Mouse (Mus musculus): ENCODE measurements around the gene Slc25a3. TPM values are rescaled to one million over a fixed set of nuclear protein-coding genes. Genes with fewer than 3 reads are reported as not detected.
A peak's percentile ranks its signal among the peaks of the same experiment; 100 is the strongest.

The Slc25a3 gene
- total RNA-seq, 2 experiments from 2014 or later, result 546 TPM

DNA sequence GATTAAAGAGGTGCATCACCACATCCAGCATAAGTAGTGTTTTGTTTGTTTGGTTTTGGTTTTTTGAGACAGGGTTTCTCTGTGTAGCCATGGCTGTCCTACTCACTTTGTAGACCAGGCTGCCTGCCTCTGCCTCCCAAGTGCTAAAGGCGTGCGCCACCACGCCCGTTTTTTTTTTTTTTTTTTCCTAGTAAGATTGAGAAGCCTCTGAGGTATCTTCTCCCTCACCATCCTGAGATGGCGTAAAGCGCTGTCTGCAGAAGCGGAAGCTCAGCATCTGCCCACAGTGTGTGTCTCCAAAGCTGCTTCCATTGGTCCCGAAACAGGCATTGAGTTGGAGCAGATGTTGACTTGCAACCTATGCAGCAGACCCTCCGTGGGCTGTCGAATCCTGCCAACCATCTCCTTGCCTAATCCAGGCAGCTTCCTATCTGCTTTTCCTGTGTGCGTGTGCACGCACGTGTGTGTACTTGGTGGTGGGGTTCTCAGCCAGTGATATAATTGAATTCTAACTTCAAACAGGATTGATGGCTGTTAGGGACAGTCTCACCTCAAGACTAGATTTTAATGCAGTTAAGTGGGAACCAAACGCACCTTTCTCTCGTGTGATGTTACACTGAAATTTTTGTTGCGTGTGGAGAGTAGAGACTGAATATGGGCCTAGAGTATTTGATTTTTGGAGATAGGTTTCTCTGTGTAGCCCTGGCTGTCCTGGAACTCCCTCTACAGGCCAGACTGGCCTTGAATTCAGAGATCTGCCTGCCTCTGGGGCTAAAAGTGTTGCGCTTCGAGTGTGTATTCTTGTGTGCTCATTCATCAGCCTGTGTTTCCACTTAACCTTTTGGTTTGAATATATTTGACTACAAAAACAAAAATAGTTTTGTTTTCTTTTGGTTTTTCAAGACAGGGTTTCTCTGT, 19.7 kb upstream of the Slc25a3 start:
- intact Hi-C loops (cut with DNase I), result loop anchor here (2.0 kb wide), 1 partner anchor 71 kb away; no protein-coding TSS in a partner anchor
- DNase-seq (ENCODE audit: low spot score in 2 of 2), result no peak

DNA sequence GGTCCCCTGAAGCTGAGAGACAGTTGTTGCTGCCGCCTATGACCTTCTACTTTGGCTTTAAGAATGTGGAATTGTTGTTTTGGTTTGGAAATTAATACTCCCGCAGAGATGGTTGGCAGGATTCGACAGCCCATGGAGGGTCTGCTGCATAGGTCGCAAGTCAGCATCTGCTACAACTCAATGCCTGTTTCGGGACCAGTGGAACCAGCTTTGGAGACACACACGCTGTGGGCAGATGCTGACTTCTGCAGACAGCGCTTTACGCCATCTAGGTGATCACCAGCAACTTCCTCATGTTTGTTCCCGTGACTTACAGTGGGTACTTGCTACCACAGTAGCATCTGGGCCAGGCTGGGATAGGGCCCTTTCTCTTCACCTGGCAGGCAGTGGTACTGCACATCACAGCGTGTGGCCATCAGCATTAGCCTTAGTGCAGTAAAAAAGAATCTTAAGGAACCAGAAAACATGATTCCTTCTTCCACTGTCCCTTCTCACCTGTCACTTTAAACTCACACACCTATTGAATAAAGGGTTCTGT, 18.9 kb upstream of the Slc25a3 start:
- no peak for DNase-seq (ENCODE audit: low spot score in 2 of 2)
- intact Hi-C loops (cut with DNase I), result loop anchor here (2.0 kb wide), 1 partner anchor 70 kb away; no protein-coding TSS in a partner anchor

- intact Hi-C loops (cut with DNase I), result no loop called here
- DNase-seq (ENCODE audit: low spot score in 2 of 2), result peak in 1 of 2 experiments; percentile 38
These were observed 17.7 kb upstream of the Slc25a3 start for GRCm38 (mm10) chr10:91141564-91141963.

- DNase-seq (ENCODE audit: low spot score in 2 of 2), result no peak
- intact Hi-C loops (cut with DNase I), result no loop called here
These were observed 15.4 kb upstream of the Slc25a3 start for GRCm38 (mm10) chr10:91139148-91139766.

GRCm38 (mm10) chr10:91138317-91138716, 14.5 kb upstream of the Slc25a3 start:
- no peak for DNase-seq (ENCODE audit: low spot score in 2 of 2)
- intact Hi-C loops (cut with DNase I), result no loop called here

DNA sequence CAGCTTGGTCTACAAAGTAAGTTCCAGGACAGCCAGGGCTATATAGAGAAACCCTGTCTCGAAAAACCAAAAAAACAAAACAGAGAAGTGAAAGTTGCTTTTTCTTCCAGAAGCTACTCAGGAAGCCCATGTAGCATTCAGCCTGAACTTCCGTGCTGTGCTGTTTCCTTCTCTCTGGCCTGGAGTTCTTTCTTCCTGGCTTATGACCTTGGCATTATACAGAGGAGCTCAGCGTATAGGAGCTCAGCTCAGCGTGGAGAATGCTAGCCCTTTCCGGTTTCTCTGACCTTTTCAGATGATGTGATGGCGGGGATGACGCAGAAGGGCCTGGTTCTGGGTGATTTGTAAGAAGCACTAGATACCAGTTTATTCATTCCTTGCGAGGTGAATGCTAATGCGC, 13.5 kb upstream of the Slc25a3 start:
- no peak for DNase-seq (ENCODE audit: low spot score in 2 of 2)
- intact Hi-C loops (cut with DNase I), result no loop called here

- no peak for DNase-seq (ENCODE audit: low spot score in 2 of 2)
- intact Hi-C loops (cut with DNase I), result no loop called here
These were observed 11.6 kb upstream of the Slc25a3 start for GRCm38 (mm10) chr10:91135302-91135972.

DNA sequence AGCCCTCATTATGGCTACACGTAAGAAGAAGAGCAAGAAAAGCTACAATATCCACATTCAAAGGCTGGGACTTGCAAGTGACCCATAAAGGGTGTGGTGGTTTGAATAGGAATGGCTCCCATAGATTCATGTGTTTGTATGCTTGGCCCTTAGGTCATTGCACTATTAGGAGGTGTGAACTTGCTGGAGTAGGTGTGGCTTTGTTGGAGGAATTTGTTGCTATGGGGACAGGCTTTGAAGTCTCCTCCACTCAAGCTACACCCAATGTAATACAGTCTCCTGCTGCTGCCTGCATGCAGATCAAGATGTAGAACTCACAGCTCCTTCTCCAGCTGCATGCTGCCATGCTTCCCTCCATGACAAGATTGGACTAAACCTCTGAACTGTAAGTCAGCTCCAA, 7.7 kb upstream of the Slc25a3 start:
- intact Hi-C loops (cut with DNase I), result no loop called here

DNA sequence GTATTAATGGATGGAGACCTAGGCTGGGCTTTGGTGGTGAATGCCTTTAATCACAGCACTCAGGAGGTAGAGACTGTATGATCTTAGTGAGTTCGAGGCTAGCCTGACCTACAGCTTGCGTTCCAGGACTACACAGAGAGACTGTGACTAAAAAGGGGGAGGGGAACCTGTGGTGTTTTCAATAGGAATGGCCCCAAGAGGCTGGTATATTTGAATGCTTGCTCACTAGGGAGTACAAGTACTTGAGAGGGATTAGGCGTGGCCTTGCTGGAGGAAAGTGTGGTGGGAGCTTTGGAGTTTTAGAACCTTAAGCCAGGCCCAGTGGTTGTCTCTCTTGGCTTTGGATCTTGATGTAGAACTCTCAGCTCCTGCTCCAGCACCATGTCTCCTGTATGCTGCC, 6.9 kb upstream of the Slc25a3 start:
- DNase-seq (ENCODE audit: low spot score in 2 of 2), result no peak
- intact Hi-C loops (cut with DNase I), result no loop called here

More for the DNA sequence above, 7.7 kb upstream of the Slc25a3 start:
- no peak for DNase-seq (ENCODE audit: low spot score in 2 of 2)

DNA sequence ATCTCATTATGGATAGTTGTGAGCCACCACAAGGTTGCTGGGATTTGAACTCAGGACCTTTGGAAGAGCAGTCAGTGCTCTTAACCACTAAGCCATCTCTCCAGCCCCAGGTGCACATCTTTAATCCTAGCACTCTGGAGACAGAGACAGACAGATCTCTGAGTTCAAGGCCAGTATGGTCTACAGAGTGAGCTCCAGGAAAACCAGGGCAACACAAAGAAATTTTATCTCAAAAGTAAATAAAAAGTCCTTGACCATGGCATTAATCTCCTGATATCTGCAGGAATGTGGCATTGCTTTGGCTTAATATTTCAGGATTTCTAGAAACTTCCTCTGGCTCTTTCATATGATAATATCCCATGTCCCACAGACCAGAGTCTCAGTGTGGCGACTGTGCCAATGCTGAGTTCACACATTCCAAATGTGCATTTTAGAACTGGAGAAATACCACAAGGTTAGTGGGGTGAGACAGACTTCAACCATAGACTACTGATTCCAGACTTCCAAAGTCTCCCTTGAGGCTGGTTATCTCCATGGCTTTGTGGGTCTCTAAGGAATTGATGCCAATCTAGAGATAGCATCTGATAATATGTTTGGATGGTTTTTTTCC, 4.8 kb upstream of the Slc25a3 start:
- intact Hi-C loops (cut with DNase I), result no loop called here
- no peak for DNase-seq (ENCODE audit: low spot score in 2 of 2)

GRCm38 (mm10) chr10:91127395-91127794, 3.5 kb upstream of the Slc25a3 start:
- intact Hi-C loops (cut with DNase I), result no loop called here

DNA sequence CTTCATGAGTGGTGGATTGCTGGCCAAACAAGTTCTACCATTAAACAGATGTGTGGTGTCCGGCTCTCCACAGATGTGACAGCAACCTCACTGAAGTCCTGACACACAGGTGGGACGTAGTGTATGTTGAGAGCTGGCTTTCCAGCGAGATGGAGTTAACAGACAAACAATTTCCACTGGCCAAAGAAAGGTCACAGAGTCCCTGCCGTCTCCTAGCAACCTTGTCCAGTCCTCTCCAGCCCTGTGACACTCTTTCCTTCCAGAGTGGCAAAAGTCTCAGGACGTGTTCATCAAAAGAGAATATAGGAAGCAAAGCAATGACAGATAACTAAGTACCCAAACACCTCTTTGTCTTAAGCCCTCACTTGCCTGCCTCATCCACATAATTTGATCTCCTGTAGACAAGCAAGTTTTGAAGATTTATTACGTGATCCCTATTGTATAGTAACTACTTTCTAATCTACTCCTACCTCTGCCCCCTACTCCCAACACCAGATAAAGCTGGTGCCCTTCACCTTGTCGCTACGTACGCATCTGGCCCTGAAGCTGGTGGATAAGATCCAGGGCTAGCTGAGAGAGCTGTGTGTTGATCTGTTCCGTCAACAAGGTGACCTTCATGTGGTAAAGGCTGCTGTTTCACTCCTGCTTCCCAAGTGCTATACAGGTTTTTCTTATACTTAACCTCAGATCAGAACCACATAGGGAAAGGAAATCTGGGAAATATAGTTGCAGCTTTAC, 2.9 kb upstream of the Slc25a3 start:
- intact Hi-C loops (cut with DNase I), result no loop called here
- no peak for DNase-seq (ENCODE audit: low spot score in 2 of 2)

More at GRCm38 (mm10) chr10:91127395-91127794, 3.5 kb upstream of the Slc25a3 start:
- no peak for DNase-seq (ENCODE audit: low spot score in 2 of 2)

- intact Hi-C loops (cut with DNase I), result loop anchor here (1.0 kb wide), 1 partner anchor 41 kb away; the partner anchor contains the start of genes Apaf1 and Ikbip
- no peak for DNase-seq (ENCODE audit: low spot score in 2 of 2)
These were observed 505 bp downstream of the Slc25a3 start for GRCm38 (mm10) chr10:91123281-91123827.

GRCm38 (mm10) chr10:91122646-91123045, 1.2 kb downstream of the Slc25a3 start:
- intact Hi-C loops (cut with DNase I), result loop anchor here (1.0 kb wide), 1 partner anchor 40 kb away; the partner anchor contains the start of genes Apaf1 and Ikbip
- DNase-seq (ENCODE audit: low spot score in 2 of 2), result no peak

GRCm38 (mm10) chr10:91116958-91117357, 6.9 kb downstream of the Slc25a3 start:
- DNase-seq (ENCODE audit: low spot score in 2 of 2), result no peak
- intact Hi-C loops (cut with DNase I), result no loop called here

GRCm38 (mm10) chr10:91109841-91110240, 14.0 kb downstream of the Slc25a3 start:
- DNase-seq (ENCODE audit: low spot score in 2 of 2), result no peak
- intact Hi-C loops (cut with DNase I), result no loop called here

- intact Hi-C loops (cut with DNase I), result no loop called here
- no peak for DNase-seq (ENCODE audit: low spot score in 2 of 2)
These were observed 17.9 kb downstream of the Slc25a3 start for GRCm38 (mm10) chr10:91105981-91106380.

GRCm38 (mm10) chr10:91102799-91103590, 20.9 kb downstream of the Slc25a3 start:
- intact Hi-C loops (cut with DNase I), result no loop called here
- no peak for DNase-seq (ENCODE audit: low spot score in 2 of 2)
